Mouse (Mus musculus) brain, embryonic 14.5 days (tissue): ENCODE measurements around the gene Kat6b.
A peak's percentile ranks its signal among the peaks of the same experiment; 100 is the strongest.

Experiments
- CTCF ChIP-seq: fragments of 200-500 bp; IDR thresholded peaks from 2 replicates; pipeline ENCODE4 v1.5.1; 2012; ENCODE audit warnings: inconsistent platforms, mild to moderate bottlenecking, moderate library complexity, borderline replicate concordance; ENCODE audit not compliant: insufficient read depth, insufficient read length; ENCODE audit errors: extremely low read depth
- POLR2A ChIP-seq: fragments of 200-500 bp; IDR thresholded peaks from 2 replicates; pipeline ENCODE4 v1.6.1; 2012; ENCODE audit warnings: mild to moderate bottlenecking, inconsistent platforms, borderline replicate concordance; ENCODE audit not compliant: poor library complexity, insufficient read depth, insufficient read length, severe bottlenecking; ENCODE audit errors: extremely low read depth

- TF ChIP-seq CTCF, result peak; percentile 54; the same call in 1 of the 2 replicates
- TF ChIP-seq POLR2A, result no peak
These were observed 103.4 kb downstream of the Kat6b start for GRCm38 (mm10) chr14:21584468-21585135.
